In genomic region chr7:130049461-130049860, GRCm38 (mm10) we compare ENCODE assay signal across 26 mouse cellular contexts.
DNase-seq lines count a peak whose midpoint lies in the region; ATAC-seq lines count a peak whose summit lies in the region.
"Had no signal": no experiment of that assay in that cellular context is flagged by ENCODE, and none has a peak within 500 bp of the region (broad histone marks: within the 10 kb centered on the region; RNA-seq: fewer than 3 reads in every experiment).

No protein-coding gene starts in this region.

- 86% methylated on average over 2 of the region's 2 CpGs for WGBS in forebrain, embryonic 10.5 days
- WGBS in forebrain, embryonic 11.5 days, result 86% methylated on average over 2 of the region's 2 CpGs
- 83% methylated on average over 2 of the region's 2 CpGs for WGBS in hindbrain, embryonic 10.5 days
- 74% methylated on average over 2 of the region's 2 CpGs for WGBS in hindbrain, embryonic 14.5 days
- 58% methylated on average over 2 of the region's 2 CpGs for WGBS in kidney, embryonic 15.5 days
- WGBS in midbrain, embryonic 11.5 days, result 82% methylated on average over 2 of the region's 2 CpGs
- 87% methylated on average over 2 of the region's 2 CpGs for WGBS in midbrain, embryonic 13.5 days

- no peak for DNase-seq in forebrain, embryonic 10.5 days (ENCODE audit: extremely low spot score, low spot score)
- no peak for DNase-seq in forebrain, embryonic 11.5 days (ENCODE audit: low spot score)
- DNase-seq in hindbrain, embryonic 10.5 days (ENCODE audit: low spot score), result no peak
- DNase-seq in hindbrain, embryonic 14.5 days (ENCODE audit: low spot score), result no peak
- DNase-seq in kidney, postnatal 10 days, result no peak
- no peak for DNase-seq in midbrain, embryonic 11.5 days (ENCODE audit: low spot score, missing footprints)
- DNase-seq: adrenal gland, adult 8-10 months; adrenal gland, postnatal 25 days; cerebellum, adult 11-12 months; cerebellum, adult 8-10 months; cerebellum, postnatal 10 days; cerebellum, postnatal 36 days; embryo, embryonic 11 days; gastrocnemius, postnatal 25 days; heart, adult 2 months; heart, postnatal 10 days; heart, postnatal 36 days had no signal

- H3K4me3 ChIP-seq in forebrain, embryonic 10.5 days, result no peak overlapping the region
- no peak overlapping the region for H3K4me3 ChIP-seq in forebrain, embryonic 11.5 days (ENCODE audit: low read depth, low read length)
- no peak overlapping the region for H3K4me3 ChIP-seq in hindbrain, embryonic 10.5 days
- no peak overlapping the region for H3K4me3 ChIP-seq in hindbrain, embryonic 14.5 days (replicated peaks; ENCODE audit: low read length)
- no peak overlapping the region for H3K4me3 ChIP-seq in kidney, embryonic 15.5 days (replicated peaks)
- H3K4me3 ChIP-seq in midbrain, embryonic 11.5 days (ENCODE audit: low read depth, low read length), result no peak overlapping the region
- H3K4me3 ChIP-seq in midbrain, embryonic 13.5 days (replicated peaks), result no peak overlapping the region
- H3K4me3 ChIP-seq: forebrain, embryonic 12.5 days; forebrain, embryonic 15.5 days; heart, adult 2 months; heart, embryonic 12.5 days; heart, embryonic 15.5 days; hindbrain, embryonic 12.5 days had no signal

- H3K4me2 ChIP-seq in forebrain, embryonic 11.5 days (ENCODE audit: low read depth, low read length, severe bottlenecking), result no peak overlapping the region
- no peak overlapping the region for H3K4me2 ChIP-seq in hindbrain, embryonic 14.5 days (replicated peaks)
- H3K4me2 ChIP-seq in kidney, embryonic 15.5 days, result no peak overlapping the region
- no peak overlapping the region for H3K4me2 ChIP-seq in midbrain, embryonic 11.5 days
- H3K4me2 ChIP-seq in midbrain, embryonic 13.5 days (replicated peaks), result no peak overlapping the region
- H3K4me2 ChIP-seq: forebrain, embryonic 12.5 days; forebrain, embryonic 15.5 days; heart, embryonic 12.5 days; heart, embryonic 15.5 days; hindbrain, embryonic 12.5 days had no signal

- no peaks in the 10 kb centered on the region for H3K9me3 ChIP-seq in forebrain, embryonic 10.5 days
- no peaks in the 10 kb centered on the region for H3K9me3 ChIP-seq in forebrain, embryonic 11.5 days (ENCODE audit: control insufficient read depth, low read length)
- no peaks in the 10 kb centered on the region for H3K9me3 ChIP-seq in hindbrain, embryonic 10.5 days
- no peaks in the 10 kb centered on the region for H3K9me3 ChIP-seq in hindbrain, embryonic 14.5 days (ENCODE audit: control insufficient read depth, low read length)
- H3K9me3 ChIP-seq in kidney, embryonic 15.5 days (replicated peaks), result no peaks in the 10 kb centered on the region
- no peaks in the 10 kb centered on the region for H3K9me3 ChIP-seq in midbrain, embryonic 11.5 days (ENCODE audit: control insufficient read depth, low read length)
- H3K9me3 ChIP-seq in midbrain, embryonic 13.5 days, result no peaks in the 10 kb centered on the region
- H3K9me3 ChIP-seq: forebrain, embryonic 12.5 days; forebrain, embryonic 15.5 days; heart, embryonic 12.5 days; heart, embryonic 15.5 days; hindbrain, embryonic 12.5 days had no signal

- peaks cover 79% of the 10 kb centered on the region for H3K27me3 ChIP-seq in forebrain, embryonic 10.5 days (ENCODE audit: poor library complexity, severe bottlenecking)
- H3K27me3 ChIP-seq in forebrain, embryonic 11.5 days (ENCODE audit: control insufficient read depth, insufficient read depth, low read length), result peaks cover 12% of the 10 kb centered on the region
- H3K27me3 ChIP-seq in hindbrain, embryonic 10.5 days (ENCODE audit: insufficient read depth, poor library complexity, severe bottlenecking), result peaks cover 37% of the 10 kb centered on the region
- H3K27me3 ChIP-seq in hindbrain, embryonic 14.5 days (ENCODE audit: control insufficient read depth, insufficient read depth, low read length), result no peaks in the 10 kb centered on the region
- H3K27me3 ChIP-seq in kidney, embryonic 15.5 days, result no peaks in the 10 kb centered on the region
- H3K27me3 ChIP-seq in midbrain, embryonic 11.5 days (ENCODE audit: control insufficient read depth, insufficient read depth, low read length), result no peaks in the 10 kb centered on the region
- peaks cover 12% of the 10 kb centered on the region for H3K27me3 ChIP-seq in midbrain, embryonic 13.5 days
- H3K27me3 ChIP-seq: forebrain, embryonic 15.5 days; heart, embryonic 12.5 days; heart, embryonic 15.5 days had no signal

- H3K9ac ChIP-seq in forebrain, embryonic 11.5 days (ENCODE audit: low read length), result no peak overlapping the region
- H3K9ac ChIP-seq in hindbrain, embryonic 14.5 days, result no peak overlapping the region
- no peak overlapping the region for H3K9ac ChIP-seq in kidney, embryonic 15.5 days
- H3K9ac ChIP-seq in midbrain, embryonic 11.5 days (ENCODE audit: low read length), result no peak overlapping the region
- H3K9ac ChIP-seq in midbrain, embryonic 13.5 days (replicated peaks), result no peak overlapping the region
- H3K9ac ChIP-seq: forebrain, embryonic 12.5 days; forebrain, embryonic 15.5 days; heart, embryonic 12.5 days; heart, embryonic 15.5 days; hindbrain, embryonic 12.5 days had no signal

- H3K27ac ChIP-seq in forebrain, embryonic 10.5 days, result 0 out of 2 replicates have a peak overlapping the region, but pooled peaks have one; percentile 2
- no peak overlapping the region for H3K27ac ChIP-seq in forebrain, embryonic 11.5 days (ENCODE audit: low read depth, low read length)
- H3K27ac ChIP-seq in hindbrain, embryonic 10.5 days, result peak overlapping the region; percentile 81; the same call in 1 of the 2 replicates
- no peak overlapping the region for H3K27ac ChIP-seq in hindbrain, embryonic 14.5 days
- H3K27ac ChIP-seq in kidney, embryonic 15.5 days, result peak overlapping the region; percentile 55
- peak overlapping the region; percentile 12; the same call in 1 of the 2 replicates for H3K27ac ChIP-seq in midbrain, embryonic 11.5 days (ENCODE audit: low read depth, low read length)
- no peak overlapping the region for H3K27ac ChIP-seq in midbrain, embryonic 13.5 days
- H3K27ac ChIP-seq: forebrain, embryonic 12.5 days; forebrain, embryonic 15.5 days; heart, adult 2 months; heart, embryonic 15.5 days; hindbrain, embryonic 12.5 days had no signal

- no peaks in the 10 kb centered on the region for H3K36me3 ChIP-seq in forebrain, embryonic 10.5 days (replicated peaks)
- no peaks in the 10 kb centered on the region for H3K36me3 ChIP-seq in forebrain, embryonic 11.5 days (ENCODE audit: control insufficient read depth, insufficient read depth, low read length)
- no peaks in the 10 kb centered on the region for H3K36me3 ChIP-seq in hindbrain, embryonic 10.5 days
- H3K36me3 ChIP-seq in hindbrain, embryonic 14.5 days (replicated peaks; ENCODE audit: control insufficient read depth, insufficient read depth), result no peaks in the 10 kb centered on the region
- H3K36me3 ChIP-seq in kidney, embryonic 15.5 days, result no peaks in the 10 kb centered on the region
- no peaks in the 10 kb centered on the region for H3K36me3 ChIP-seq in midbrain, embryonic 11.5 days (ENCODE audit: control insufficient read depth, insufficient read depth, low read length)
- H3K36me3 ChIP-seq in midbrain, embryonic 13.5 days, result no peaks in the 10 kb centered on the region
- H3K36me3 ChIP-seq: forebrain, embryonic 12.5 days; forebrain, embryonic 15.5 days; heart, embryonic 12.5 days; heart, embryonic 15.5 days; hindbrain, embryonic 12.5 days had no signal

- no peak for ATAC-seq in forebrain, embryonic 11.5 days (replicated peaks; ENCODE audit: low FRiP score)
- no peak for ATAC-seq in hindbrain, embryonic 14.5 days (ENCODE audit: low FRiP score)
- ATAC-seq in kidney, embryonic 15.5 days (replicated peaks; ENCODE audit: low FRiP score), result no peak
- no peak for ATAC-seq in midbrain, embryonic 11.5 days (ENCODE audit: low FRiP score)
- no peak for ATAC-seq in midbrain, embryonic 13.5 days
- ATAC-seq: activated CD4-positive, CD25-positive, alpha-beta regulatory T cell, adult 4 months; forebrain, embryonic 15.5 days; hindbrain, embryonic 16.5 days had no signal

- H3K4me1 ChIP-seq in forebrain, embryonic 10.5 days, result peaks cover 53% of the 10 kb centered on the region
- peaks cover 9% of the 10 kb centered on the region; the same call in 1 of the 2 replicates for H3K4me1 ChIP-seq in forebrain, embryonic 11.5 days (replicated peaks; ENCODE audit: control insufficient read depth, insufficient read depth, low read length)
- H3K4me1 ChIP-seq in hindbrain, embryonic 10.5 days (replicated peaks), result peaks cover 62% of the 10 kb centered on the region
- H3K4me1 ChIP-seq in hindbrain, embryonic 14.5 days (replicated peaks; ENCODE audit: control insufficient read depth, insufficient read depth, low read length), result no peaks in the 10 kb centered on the region
- peaks cover 45% of the 10 kb centered on the region for H3K4me1 ChIP-seq in kidney, embryonic 15.5 days
- peaks cover 19% of the 10 kb centered on the region for H3K4me1 ChIP-seq in midbrain, embryonic 11.5 days (ENCODE audit: control insufficient read depth, insufficient read depth, low read length)
- H3K4me1 ChIP-seq in midbrain, embryonic 13.5 days (replicated peaks), result peaks cover 9% of the 10 kb centered on the region; the same call in 1 of the 2 replicates
- H3K4me1 ChIP-seq: forebrain, embryonic 15.5 days; heart, embryonic 15.5 days had no signal

Comparison
In these comparisons a context has a peak if more than half of its experiments do, and no peak if none do; other contexts are left out.
1. H3K27ac ChIP-seq: peak in forebrain, embryonic 10.5 days (single experiment), hindbrain, embryonic 10.5 days (single experiment), kidney, embryonic 15.5 days (single experiment) and midbrain, embryonic 11.5 days (single experiment); none in forebrain, embryonic 11.5 days (single experiment), hindbrain, embryonic 14.5 days (single experiment) and midbrain, embryonic 13.5 days (single experiment).